Mouse (Mus musculus) neural tube, embryonic 11.5 days (tissue): Measurements from ENCODE around the gene Gm28041. TPM values are rescaled to one million over a fixed set of nuclear protein-coding genes. Genes with fewer than 3 reads are reported as not detected.

Source experiments
- polyA plus RNA-seq: library from polyadenylated mRNA; unstranded; fragments of >200 nt; fragmentation: Nextera tagmentation; extraction: Ambion mirVana; gene quantifications from 2 replicates; pipeline ENCODE4 v1.2.1, GENCODE M21; 2014

Gm28041 gene
- polyA plus RNA-seq, 1 experiment from 2014 or later = not detected

Other genes starting within 250 kb of the Gm28041 start
- 5.1 and 5.2 TPM in 2 replicates for gene Rsl1, start 202.6 kb downstream of the Gm28041 start, polyA plus RNA-seq
- gene Zfp455, start 181.2 kb downstream of the Gm28041 start, polyA plus RNA-seq = 1.1 and 2.4 TPM in 2 replicates
- 1.9 and 4.0 TPM in 2 replicates for gene Zfp458, start 97.3 kb downstream of the Gm28041 start, polyA plus RNA-seq
- gene Zfp457, start 69.2 kb downstream of the Gm28041 start, polyA plus RNA-seq = 0.19 and 0.58 TPM in 2 replicates
- gene Zfp595, start 43.2 kb downstream of the Gm28041 start, polyA plus RNA-seq = 1.9 and 2.0 TPM in 2 replicates
- gene Gm28044, start 15.2 kb downstream of the Gm28041 start, polyA plus RNA-seq = 0.68 and 1.1 TPM in 2 replicates
- 0.82 and 1.3 TPM in 2 replicates for gene Zfp953, start 15.1 kb downstream of the Gm28041 start, polyA plus RNA-seq
- 0.97 and 1.6 TPM in 2 replicates for gene Zfp456, start 77 bp upstream of the Gm28041 start, polyA plus RNA-seq
- 2.4 and 3.2 TPM in 2 replicates for gene Zfp429, start 24.1 kb upstream of the Gm28041 start, polyA plus RNA-seq
- gene Zfp459, start 45.7 kb upstream of the Gm28041 start, polyA plus RNA-seq = 0.22 and 1.2 TPM in 2 replicates
- 6.3 and 7.9 TPM in 2 replicates for gene Zfp874a, start 75.9 kb upstream of the Gm28041 start, polyA plus RNA-seq
- gene Zfp874b, start 108.5 kb upstream of the Gm28041 start, polyA plus RNA-seq = 0.81 and 1.6 TPM in 2 replicates
- gene Zfp58, start 124.8 kb upstream of the Gm28041 start, polyA plus RNA-seq = 15.7 and 17.7 TPM in 2 replicates
- not detected in 2 replicates for gene Gm26965, start 150.4 kb upstream of the Gm28041 start, polyA plus RNA-seq
- 34.2 and 34.3 TPM in 2 replicates for gene Zfp87, start 150.4 kb upstream of the Gm28041 start, polyA plus RNA-seq
- 15.9 and 21.7 TPM in 2 replicates for gene Zfp748, start 178.1 kb upstream of the Gm28041 start, polyA plus RNA-seq
- 4.4 and 5.3 TPM in 2 replicates for gene Zfp729b, start 234.0 kb upstream of the Gm28041 start, polyA plus RNA-seq